Mouse (Mus musculus): ENCODE data around the gene Eif6. TPM values are rescaled to one million over a fixed set of nuclear protein-coding genes. Genes with fewer than 3 reads are reported as not detected.
A peak's percentile ranks its signal among the peaks of the same experiment; 100 is the strongest.

Eif6 gene
- polyA plus RNA-seq, 1 experiment = 77.0 TPM

- TF ChIP-seq CTCF (IDR thresholded peaks at IDR 0.05; ENCODE audit: extremely low read depth, insufficient read depth, insufficient read length, insufficient replicate concordance) (no peak), POLR2A (IDR thresholded peaks at IDR 0.05; ENCODE audit: low read depth, low read length) (peak; percentile 96)
- Histone ChIP-seq H3K4me1 (ENCODE audit: control insufficient read depth, insufficient read depth, insufficient read length) (peaks cover 11% of the 10 kb centered on the region; the same call in 1 of the 2 replicates), H3K27me3 (ENCODE audit: control insufficient read depth, insufficient read depth, low read length) (no peaks in the 10 kb centered on the region), H3K36me3 (ENCODE audit: control insufficient read depth, insufficient read depth, low read length) (peaks cover 17% of the 10 kb centered on the region), H3K4me3 (ENCODE audit: extremely low read depth, insufficient read depth, insufficient read length) (peak overlapping the region; percentile 76), H3K27ac (ENCODE audit: insufficient read depth, low read length) (peak overlapping the region; percentile 76)
- WGBS = 1% methylated on average over 37 of the region's 37 CpGs
- peak; percentile 88 to 93 for DNase-seq (ENCODE audit: low read depth in 1 of 2, low spot score in 2 of 2)
Observed at GRCm38 (mm10) chr2:155818596-155819391, 7.9 kb downstream of the Eif6 start.

- WGBS = 82% methylated on average over 10 of the region's 10 CpGs
- Histone ChIP-seq H3K27me3 (ENCODE audit: control insufficient read depth, insufficient read depth, low read length) (no peaks in the 10 kb centered on the region), H3K27ac (ENCODE audit: insufficient read depth, low read length) (no peak overlapping the region), H3K36me3 (ENCODE audit: control insufficient read depth, insufficient read depth, low read length) (peaks cover 12% of the 10 kb centered on the region), H3K4me3 (ENCODE audit: extremely low read depth, insufficient read depth, insufficient read length) (no peak overlapping the region), H3K4me1 (ENCODE audit: control insufficient read depth, insufficient read depth, insufficient read length) (peaks cover 11% of the 10 kb centered on the region; the same call in 1 of the 2 replicates)
- no peak for DNase-seq (ENCODE audit: low read depth in 1 of 2, low spot score in 2 of 2)
- TF ChIP-seq CTCF (IDR thresholded peaks at IDR 0.05; ENCODE audit: extremely low read depth, insufficient read depth, insufficient read length, insufficient replicate concordance) (no peak), POLR2A (IDR thresholded peaks at IDR 0.05; ENCODE audit: low read depth, low read length) (no peak)
Observed at GRCm38 (mm10) chr2:155817301-155818245, 9.2 kb downstream of the Eif6 start.

DNA sequence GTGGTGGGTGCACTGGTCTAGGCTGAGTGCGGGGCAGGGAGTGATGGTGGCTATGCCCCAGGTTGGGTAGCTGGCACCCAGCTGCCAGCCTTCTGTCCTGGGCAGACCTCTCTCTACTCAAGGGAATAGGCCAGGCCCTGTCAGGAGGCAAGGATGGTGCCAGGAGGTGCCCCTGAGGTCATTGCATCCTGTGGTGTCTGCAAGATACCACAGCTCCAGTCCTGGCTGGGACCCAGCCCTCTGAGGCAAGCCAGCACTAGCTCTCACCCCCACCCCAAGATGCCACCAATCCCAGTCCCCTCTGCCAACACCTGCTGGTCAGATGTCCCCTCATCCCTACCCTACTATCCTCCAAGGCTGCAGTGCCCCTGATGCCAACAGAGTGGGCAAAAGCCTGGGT is 10.5 kb downstream of the Eif6 start:
- no peaks in the 10 kb centered on the region for H3K27me3 ChIP-seq (ENCODE audit: control insufficient read depth, insufficient read depth, low read length)
- no peak for DNase-seq (ENCODE audit: low read depth in 1 of 2, low spot score in 2 of 2)
- no peak overlapping the region for H3K4me3 ChIP-seq (ENCODE audit: extremely low read depth, insufficient read depth, insufficient read length)
- TF ChIP-seq CTCF (IDR thresholded peaks at IDR 0.05; ENCODE audit: extremely low read depth, insufficient read depth, insufficient read length, insufficient replicate concordance) (no peak), POLR2A (IDR thresholded peaks at IDR 0.05; ENCODE audit: low read depth, low read length) (no peak)
- 95% methylated on average over 1 of the region's 1 CpGs for WGBS
- H3K36me3 ChIP-seq (ENCODE audit: control insufficient read depth, insufficient read depth, low read length) = peaks cover 2% of the 10 kb centered on the region
- peaks cover 11% of the 10 kb centered on the region; the same call in 1 of the 2 replicates for H3K4me1 ChIP-seq (ENCODE audit: control insufficient read depth, insufficient read depth, insufficient read length)
- no peak overlapping the region for H3K27ac ChIP-seq (ENCODE audit: insufficient read depth, low read length)

- no peaks in the 10 kb centered on the region for H3K36me3 ChIP-seq (ENCODE audit: control insufficient read depth, insufficient read depth, low read length)
- peaks cover 10% of the 10 kb centered on the region; the same call in 1 of the 2 replicates for H3K4me1 ChIP-seq (ENCODE audit: control insufficient read depth, insufficient read depth, insufficient read length)
- H3K4me3 ChIP-seq (ENCODE audit: extremely low read depth, insufficient read depth, insufficient read length) = no peak overlapping the region
- H3K27me3 ChIP-seq (ENCODE audit: control insufficient read depth, insufficient read depth, low read length) = no peaks in the 10 kb centered on the region
- H3K27ac ChIP-seq (ENCODE audit: insufficient read depth, low read length) = no peak overlapping the region
- TF ChIP-seq CTCF (IDR thresholded peaks at IDR 0.05; ENCODE audit: extremely low read depth, insufficient read depth, insufficient read length, insufficient replicate concordance) (no peak), POLR2A (IDR thresholded peaks at IDR 0.05; ENCODE audit: low read depth, low read length) (no peak)
- 33% methylated on average over 5 of the region's 5 CpGs for WGBS
- no peak for DNase-seq (ENCODE audit: low read depth in 1 of 2, low spot score in 2 of 2)
Observed at GRCm38 (mm10) chr2:155814829-155815228, 11.9 kb downstream of the Eif6 start.

GRCm38 (mm10) chr2:155812637-155813036 is 14.1 kb downstream of the Eif6 start:
- H3K4me1 ChIP-seq (ENCODE audit: control insufficient read depth, insufficient read depth, insufficient read length) = no peaks in the 10 kb centered on the region
- no peaks in the 10 kb centered on the region for H3K27me3 ChIP-seq (ENCODE audit: control insufficient read depth, insufficient read depth, low read length)
- H3K4me3 ChIP-seq (ENCODE audit: extremely low read depth, insufficient read depth, insufficient read length) = no peak overlapping the region
- no peak for DNase-seq (ENCODE audit: low read depth in 1 of 2, low spot score in 2 of 2)
- WGBS = 75% methylated on average over 4 of the region's 4 CpGs
- no peak overlapping the region for H3K27ac ChIP-seq (ENCODE audit: insufficient read depth, low read length)
- H3K36me3 ChIP-seq (ENCODE audit: control insufficient read depth, insufficient read depth, low read length) = no peaks in the 10 kb centered on the region
- no peak for TF ChIP-seq CTCF (IDR thresholded peaks at IDR 0.05; ENCODE audit: extremely low read depth, insufficient read depth, insufficient read length, insufficient replicate concordance)
- TF ChIP-seq POLR2A (IDR thresholded peaks at IDR 0.05; ENCODE audit: low read depth, low read length) = no peak

DNA sequence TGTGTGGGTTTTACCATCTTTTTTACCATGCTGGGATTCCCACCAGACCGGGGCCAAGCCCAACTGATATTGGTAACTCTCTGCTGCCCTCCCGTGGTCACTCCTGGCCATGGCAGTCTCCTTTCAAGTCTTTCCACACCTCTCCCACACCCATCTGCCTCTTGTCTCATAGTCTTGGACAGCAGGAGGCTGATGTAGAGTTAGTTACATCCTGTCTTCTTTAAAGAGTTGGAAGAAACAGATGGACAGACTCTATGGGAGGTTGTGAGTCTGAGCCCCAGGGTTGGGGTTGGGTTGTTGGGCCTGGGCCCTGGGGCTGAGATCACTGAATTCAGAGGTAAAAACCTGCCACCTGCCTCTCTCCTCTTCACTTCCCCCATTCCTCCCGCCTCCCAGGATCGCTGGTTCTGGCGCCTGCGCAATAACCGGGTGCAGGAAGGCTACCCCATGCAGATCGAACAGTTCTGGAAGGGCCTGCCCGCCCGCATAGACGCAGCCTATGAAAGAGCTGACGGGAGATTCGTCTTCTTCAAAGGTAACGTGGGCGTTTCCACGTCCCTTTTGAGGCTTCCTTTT is 14.8 kb downstream of the Eif6 start:
- WGBS = 44% methylated on average over 16 of the region's 16 CpGs
- H3K27me3 ChIP-seq (ENCODE audit: control insufficient read depth, insufficient read depth, low read length) = no peaks in the 10 kb centered on the region
- peak; percentile 35 to 71 for DNase-seq (ENCODE audit: low read depth in 1 of 2, low spot score in 2 of 2)
- TF ChIP-seq POLR2A (IDR thresholded peaks at IDR 0.05; ENCODE audit: low read depth, low read length) (no peak), CTCF (IDR thresholded peaks at IDR 0.05; ENCODE audit: extremely low read depth, insufficient read depth, insufficient read length, insufficient replicate concordance) (peak; percentile 92; the same call in 1 of the 2 replicates)
- no peak overlapping the region for H3K27ac ChIP-seq (ENCODE audit: insufficient read depth, low read length)
- no peaks in the 10 kb centered on the region for H3K36me3 ChIP-seq (ENCODE audit: control insufficient read depth, insufficient read depth, low read length)
- no peak overlapping the region for H3K4me3 ChIP-seq (ENCODE audit: extremely low read depth, insufficient read depth, insufficient read length)
- H3K4me1 ChIP-seq (ENCODE audit: control insufficient read depth, insufficient read depth, insufficient read length) = no peaks in the 10 kb centered on the region

Measured in spleen, adult 2 months (tissue).